Mouse (Mus musculus) CH12.LX (cell line): Measurements from ENCODE around the gene Smyd3. TPM values are rescaled to one million over a fixed set of nuclear protein-coding genes. Genes with fewer than 3 reads are reported as not detected.

Source experiments
- DNase-seq: peaks from one replicate; pipeline ENCODE4 v3.0.0-alpha.2; 2013; ENCODE audit errors: extremely low read depth
- H3K27ac ChIP-seq: 2 replicates; pipeline ENCODE4 v1.5.1; 2012; ENCODE audit warnings: low read depth, mild to moderate bottlenecking, control low read depth, moderate library complexity; ENCODE audit not compliant: insufficient read depth
- H3K27me3 ChIP-seq: replicated peaks from 2 replicates; pipeline ENCODE3; 2012; ENCODE audit warnings: inconsistent platforms
- H3K36me3 ChIP-seq, 2 experiments: replicated peaks in 1 of 2; 2 replicates each; pipeline versions ENCODE3 to v1.6.1; 2012; ENCODE audit warnings: inconsistent platforms in 1 of 2, low read length in 1 of 2, mild to moderate bottlenecking in 1 of 2, mixed read lengths in 1 of 2, moderate library complexity in 1 of 2; ENCODE audit not compliant: control insufficient read depth in 1 of 2, insufficient read depth in 1 of 2
- H3K4me1 ChIP-seq, 2 experiments: 2 replicates each; pipeline ENCODE4 v1.6.1; 2012; ENCODE audit warnings: inconsistent platforms in 1 of 2, moderate library complexity in 1 of 2; ENCODE audit not compliant: insufficient read depth in 2 of 2, control insufficient read depth in 1 of 2
- H3K4me2 ChIP-seq: 2 replicates; pipeline ENCODE4 v1.6.1; 2012; ENCODE audit warnings: low read depth, mild to moderate bottlenecking, control low read depth; ENCODE audit not compliant: poor library complexity, insufficient read depth, severe bottlenecking
- H3K4me3 ChIP-seq, 3 experiments: fragments of 150-350 bp in 1 of 3; sonication (generic) in 1 of 3; replicated peaks in 1 of 3; 2 replicates each; pipeline versions ENCODE3 to v1.5.1; 2011 to 2012; ENCODE audit warnings: low read depth in 2 of 3, low read length in 2 of 3, mild to moderate bottlenecking in 2 of 3, moderate library complexity in 2 of 3, control low read depth in 1 of 3, improper control_type of control experiment in 1 of 3, inconsistent platforms in 1 of 3, mixed read lengths in 1 of 3; ENCODE audit not compliant: poor library complexity in 1 of 3
- H3K79me2 ChIP-seq: replicated peaks from 2 replicates; pipeline ENCODE4 v1.6.1; 2012; ENCODE audit warnings: mild to moderate bottlenecking, moderate library complexity; ENCODE audit not compliant: control insufficient read depth, poor library complexity, insufficient read depth, severe bottlenecking; ENCODE audit errors: extremely low read depth
- H3K9ac ChIP-seq: 2 replicates; pipeline ENCODE4 v1.6.1; 2012; ENCODE audit warnings: low read depth, mild to moderate bottlenecking, control low read depth, moderate library complexity; ENCODE audit not compliant: insufficient read depth
- H3K9me3 ChIP-seq: replicated peaks from 2 replicates; pipeline ENCODE3; 2012; ENCODE audit warnings: low read length, inconsistent platforms, mixed read lengths
- BHLHE40 ChIP-seq: IDR thresholded peaks from 2 replicates; pipeline ENCODE4 v1.6.1; 2011; ENCODE audit warnings: mild to moderate bottlenecking, low read depth, low read length, improper control_type of control experiment
- CHD1 ChIP-seq: IDR thresholded peaks from 2 replicates; pipeline ENCODE4 v1.6.1; 2012; ENCODE audit warnings: low read depth, low read length, improper control_type of control experiment, inconsistent platforms
- CHD2 ChIP-seq: IDR thresholded peaks from 2 replicates; pipeline ENCODE4 v1.6.1; 2011; ENCODE audit warnings: low read length, improper control_type of control experiment
- CTCF ChIP-seq, 2 experiments: IDR thresholded peaks in 1 of 2; conservative IDR thresholded peaks in 1 of 2; 2 replicates each; pipeline ENCODE4 v1.5.1; 2011 to 2012; ENCODE audit warnings: low read depth in 2 of 2, low read length in 2 of 2, improper control_type of control experiment in 1 of 2, inconsistent platforms in 1 of 2, mild to moderate bottlenecking in 1 of 2, moderate library complexity in 1 of 2
- E2F4 ChIP-seq: IDR thresholded peaks from 2 replicates; pipeline ENCODE4 v1.6.1; 2011; ENCODE audit warnings: low read depth, low read length, improper control_type of control experiment; ENCODE audit not compliant: insufficient replicate concordance
- ELF1 ChIP-seq: IDR thresholded peaks from 2 replicates; pipeline ENCODE4 v1.6.1; 2014; ENCODE audit warnings: low read depth, mild to moderate bottlenecking, inconsistent platforms, low read length, improper control_type of control experiment
- EP300 ChIP-seq: IDR thresholded peaks from 2 replicates; pipeline ENCODE4 v1.6.1; 2011; ENCODE audit warnings: low read length, improper control_type of control experiment
- ETS1 ChIP-seq: conservative IDR thresholded peaks from 2 replicates; pipeline ENCODE4 v1.6.1; 2012; ENCODE audit warnings: low read depth, mild to moderate bottlenecking, inconsistent platforms, low read length, improper control_type of control experiment, moderate library complexity
- GABPA ChIP-seq: IDR thresholded peaks from 2 replicates; pipeline ENCODE4 v1.6.1; 2012; ENCODE audit warnings: low read depth, low read length, improper control_type of control experiment, inconsistent platforms; ENCODE audit not compliant: insufficient replicate concordance
- IRF4 ChIP-seq: IDR thresholded peaks from 2 replicates; pipeline ENCODE4 v1.6.1; 2014; ENCODE audit warnings: low read depth, mild to moderate bottlenecking, inconsistent platforms, low read length, improper control_type of control experiment
- KAT2A ChIP-seq: IDR thresholded peaks from 2 replicates; pipeline ENCODE4 v1.6.1; 2012; ENCODE audit warnings: low read length, improper control_type of control experiment, inconsistent platforms; ENCODE audit not compliant: insufficient replicate concordance
- MAFK ChIP-seq: IDR thresholded peaks from 2 replicates; pipeline ENCODE4 v1.6.1; 2011; ENCODE audit warnings: low read length, improper control_type of control experiment; ENCODE audit not compliant: insufficient replicate concordance
- MAX ChIP-seq: IDR thresholded peaks from 2 replicates; pipeline ENCODE4 v1.6.1; 2011; ENCODE audit warnings: low read length, improper control_type of control experiment
- MXI1 ChIP-seq: IDR thresholded peaks from 2 replicates; pipeline ENCODE4 v1.6.1; 2011; ENCODE audit warnings: mild to moderate bottlenecking, low read depth, low read length, improper control_type of control experiment
- NELFE ChIP-seq: IDR thresholded peaks from 2 replicates; pipeline ENCODE4 v1.6.1; 2011; ENCODE audit warnings: low read depth, low read length, improper control_type of control experiment
- NRF1 ChIP-seq: IDR thresholded peaks from 2 replicates; pipeline ENCODE4 v1.6.1; 2014; ENCODE audit warnings: low read depth, mild to moderate bottlenecking, inconsistent platforms, low read length, improper control_type of control experiment, moderate library complexity
- PAX5 ChIP-seq: IDR thresholded peaks from 2 replicates; pipeline ENCODE4 v1.6.1; 2012; ENCODE audit warnings: low read length, inconsistent platforms, mixed read lengths
- SIN3A ChIP-seq: IDR thresholded peaks from 2 replicates; pipeline ENCODE4 v1.6.1; 2012; ENCODE audit warnings: low read length, improper control_type of control experiment, inconsistent platforms
- SMC3 ChIP-seq: IDR thresholded peaks from 2 replicates; pipeline ENCODE4 v1.6.1; 2011; ENCODE audit warnings: low read depth, low read length, improper control_type of control experiment
- USF1 ChIP-seq: IDR thresholded peaks from 2 replicates; pipeline ENCODE4 v1.6.1; 2014; ENCODE audit warnings: low read depth, mild to moderate bottlenecking, inconsistent platforms, low read length, improper control_type of control experiment
- USF2 ChIP-seq: conservative IDR thresholded peaks from 2 replicates; pipeline ENCODE4 v1.6.1; 2011; ENCODE audit warnings: low read depth, low read length, improper control_type of control experiment
- ZKSCAN1 ChIP-seq: IDR thresholded peaks from 2 replicates; pipeline ENCODE4 v1.6.1; 2012; ENCODE audit warnings: low read depth, inconsistent platforms, low read length, improper control_type of control experiment, borderline replicate concordance
- ZMIZ1 ChIP-seq: IDR thresholded peaks from 2 replicates; pipeline ENCODE4 v1.6.1; 2012; ENCODE audit warnings: low read depth, mild to moderate bottlenecking, inconsistent platforms, low read length, improper control_type of control experiment
- ZNF384 ChIP-seq: IDR thresholded peaks from 2 replicates; pipeline ENCODE4 v1.6.1; 2012; ENCODE audit warnings: low read depth, low read length, improper control_type of control experiment, inconsistent platforms
- dilution Hi-C: fragments of 300-500 bp; cut with MboI; formaldehyde crosslinking; loops from 2 replicates; pipeline ENCODE4 v1.14.3; 2020; ENCODE audit warnings: low sequenced_read_pairs; ENCODE audit not compliant: extremely low pct_unique_long_range_greater_than_20kb, extremely low pct_ligation_motif_present
- in situ Hi-C: fragments of 300-500 bp; cut with MboI; formaldehyde crosslinking; loops from 3 replicates; pipeline ENCODE4 v1.14.3; 2019; ENCODE audit warnings: low sequenced_read_pairs, low pct_ligation_motif_present, low pct_unique_long_range_greater_than_20kb, mixed read lengths
- polyA plus RNA-seq: library from polyadenylated mRNA; unstranded; fragments of >175 nt; gene quantifications from 2 replicates; pipeline ENCODE4 v1.2.1, GENCODE M21; 2012; ENCODE audit warnings: low read depth; ENCODE audit not compliant: insufficient read length
- total RNA-seq, 2 experiments: library from RNA; depleted of rRNA; stranded (reverse); fragments of 300-350 nt in 1 of 2; fragments of >200 nt in 1 of 2; gene quantifications; 2 replicates each; pipeline ENCODE4 v1.2.3; 2012 to 2014

The Smyd3 gene
- total and polyA plus RNA-seq, 3 experiments = 11.4 to 12.5 (median 11.8) TPM

DNA sequence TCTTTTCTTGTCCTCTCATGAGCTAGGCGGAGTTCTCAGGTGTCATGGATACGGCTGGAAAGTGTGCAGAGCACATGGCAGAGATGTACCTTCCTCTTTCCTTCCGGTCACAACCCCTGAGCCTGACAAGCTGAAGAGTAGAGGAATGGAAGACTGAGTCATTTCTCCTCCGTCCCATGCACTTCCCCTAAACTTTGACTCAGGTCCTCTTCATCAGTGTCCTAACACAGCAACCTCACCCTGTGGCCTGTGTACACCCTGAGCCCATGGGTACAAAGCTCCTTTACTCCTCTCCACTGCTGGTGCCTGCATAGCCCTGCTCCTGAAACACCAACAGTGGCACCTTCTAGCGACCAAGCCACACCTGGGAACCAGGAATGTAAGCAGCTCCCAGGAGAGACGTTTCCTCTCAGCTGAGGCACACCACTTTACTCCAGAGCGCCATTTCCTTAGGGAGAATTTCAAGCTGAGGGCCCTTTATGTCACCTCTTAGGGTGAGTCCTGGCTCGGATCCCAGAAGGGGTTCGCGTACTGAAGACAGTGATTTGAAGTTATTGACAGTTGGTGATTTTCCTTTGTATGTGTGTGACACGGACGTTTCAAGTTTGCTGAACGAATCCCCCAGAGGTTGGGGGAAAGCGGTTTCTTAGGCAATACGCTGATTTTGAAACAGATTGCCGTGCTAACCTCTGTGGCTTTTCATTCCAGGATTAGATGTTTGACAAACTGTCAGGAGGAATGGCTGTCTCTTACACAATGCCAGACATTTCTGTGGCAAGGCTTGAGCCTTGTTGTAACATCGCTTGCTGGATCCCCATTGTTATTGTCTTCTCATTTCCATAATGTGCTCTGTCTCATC, 471.8 kb downstream of the Smyd3 start:
- H3K9ac ChIP-seq = no peak overlapping the region
- no peaks in the 10 kb centered on the region for H3K9me3 ChIP-seq
- dilution Hi-C loops = no loop called here
- no peak for DNase-seq
- H3K79me2 ChIP-seq = no peaks in the 10 kb centered on the region
- H3K27ac ChIP-seq = no peak overlapping the region
- in situ Hi-C loops = no loop called here
- no peaks in the 10 kb centered on the region for H3K27me3 ChIP-seq
- H3K36me3 ChIP-seq = peaks cover 0 to 10% of the 10 kb centered on the region in 2 experiments
- peaks cover 3 to 20% of the 10 kb centered on the region in 2 experiments; a peak in 3 of 4 replicates for H3K4me1 ChIP-seq
- TF ChIP-seq PAX5 = no peak
- no peak for TF ChIP-seq KAT2A
- TF ChIP-seq MAX = no peak
- TF ChIP-seq MAFK = no peak
- TF ChIP-seq ETS1 = no peak
- TF ChIP-seq SIN3A = no peak
- TF ChIP-seq USF1 = no peak
- no peak for TF ChIP-seq ELF1
- TF ChIP-seq SMC3 = no peak
- no peak for TF ChIP-seq CHD1
- no peak for TF ChIP-seq EP300
- TF ChIP-seq GABPA = no peak
- TF ChIP-seq E2F4 = no peak
- TF ChIP-seq ZMIZ1 = no peak
- no peak for TF ChIP-seq MXI1
- TF ChIP-seq NELFE = no peak
- no peak for TF ChIP-seq USF2
- no peak for TF ChIP-seq CHD2
- no peak overlapping the region for H3K4me3 ChIP-seq
- H3K4me2 ChIP-seq = no peak overlapping the region

GRCm38 (mm10) chr1:179044165-179044564, 473.7 kb downstream of the Smyd3 start:
- no peaks in the 10 kb centered on the region for H3K9me3 ChIP-seq
- no peak overlapping the region for H3K27ac ChIP-seq
- H3K4me3 ChIP-seq = no peak overlapping the region
- dilution Hi-C loops = no loop called here
- H3K27me3 ChIP-seq = no peaks in the 10 kb centered on the region
- peaks cover 6 to 20% of the 10 kb centered on the region in 2 experiments; a peak in 3 of 4 replicates for H3K4me1 ChIP-seq
- TF ChIP-seq CTCF (conservative IDR thresholded peaks at IDR 0.05 in 1 of 2, IDR thresholded peaks at IDR 0.05 in 1 of 2; ENCODE audit: low read depth in 2 of 2, low read length in 2 of 2) (no peak), NRF1 (no peak), KAT2A (no peak), IRF4 (no peak), ZNF384 (no peak), CHD2 (no peak), E2F4 (no peak), ZKSCAN1 (no peak), USF2 (no peak), BHLHE40 (no peak)
- peaks cover 0 to 10% of the 10 kb centered on the region in 2 experiments for H3K36me3 ChIP-seq
- no peak overlapping the region for H3K4me2 ChIP-seq
- DNase-seq = no peak
- no peak overlapping the region for H3K9ac ChIP-seq
- in situ Hi-C loops = no loop called here
- H3K79me2 ChIP-seq = no peaks in the 10 kb centered on the region
